Mouse (Mus musculus): ENCODE measurements at regions not wholly inside any gene's neighbourhood (a gene's known extent, or its start where the extent isn't known, plus 50 kb on each side); places are given as distances from the start of the nearest gene placed in this dataset.

DNA sequence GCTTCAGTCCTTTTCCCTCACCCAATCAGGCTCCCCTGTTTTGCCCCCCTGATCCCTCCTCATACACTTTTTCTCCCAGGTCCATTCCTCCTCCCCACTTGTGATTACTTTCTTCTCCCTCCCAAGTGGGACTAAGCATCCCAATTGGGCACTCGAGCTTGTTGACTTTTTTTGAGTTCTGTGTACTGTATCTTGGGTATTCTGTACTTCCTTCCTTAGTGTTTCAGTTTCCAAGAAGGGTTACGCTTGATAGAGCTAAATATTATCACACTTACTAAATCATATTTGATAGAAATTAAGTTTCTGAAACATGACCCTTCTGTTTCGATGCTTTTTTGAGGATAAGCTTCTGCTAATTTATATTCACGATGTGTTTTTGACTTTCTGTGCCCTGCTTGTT, 662.7 kb upstream of the Ddx18 start:
- no peak for TF ChIP-seq CTCF (conservative IDR thresholded peaks at IDR 0.05; ENCODE audit: low read length)
- TF ChIP-seq NANOG (IDR thresholded peaks at IDR 0.05; ENCODE audit: borderline replicate concordance, low read length), result no peak
